Mouse (Mus musculus): ENCODE measurements around the gene Fam47e. TPM values are rescaled to one million over a fixed set of nuclear protein-coding genes. Genes with fewer than 3 reads are reported as not detected.
"Not testable (repeated sequence)": the region's sequence is repeated elsewhere in the genome, so short reads cannot be mapped to it uniquely, and the experiment has no call there.

The Fam47e gene
- polyA plus RNA-seq, 1 experiment from 2014 or later, result 9.8 TPM

DNA sequence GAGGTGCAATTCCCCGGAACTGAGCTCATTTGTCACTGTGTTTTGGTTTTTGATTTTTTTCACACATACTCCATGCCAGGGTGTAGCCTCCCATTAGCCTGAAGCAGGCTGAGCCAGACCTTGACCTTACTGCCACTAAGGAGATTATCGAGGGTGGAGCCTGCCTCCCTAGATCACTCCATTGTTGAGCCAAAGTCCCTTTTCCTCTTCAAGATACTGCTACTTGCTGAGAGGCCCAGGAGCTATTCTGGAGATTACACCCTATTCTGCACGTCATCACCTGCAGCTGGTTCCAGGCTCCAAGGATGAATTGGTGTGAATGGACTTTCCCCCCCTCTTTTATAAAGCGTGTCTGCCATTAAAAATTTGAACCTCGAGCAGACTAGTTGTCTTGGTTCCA, 42.8 kb upstream of the Fam47e start:
- no peak for ATAC-seq
- 79% methylated on average over 5 of the region's 5 CpGs for WGBS (ENCODE audit: insufficient replicate concordance)

DNA sequence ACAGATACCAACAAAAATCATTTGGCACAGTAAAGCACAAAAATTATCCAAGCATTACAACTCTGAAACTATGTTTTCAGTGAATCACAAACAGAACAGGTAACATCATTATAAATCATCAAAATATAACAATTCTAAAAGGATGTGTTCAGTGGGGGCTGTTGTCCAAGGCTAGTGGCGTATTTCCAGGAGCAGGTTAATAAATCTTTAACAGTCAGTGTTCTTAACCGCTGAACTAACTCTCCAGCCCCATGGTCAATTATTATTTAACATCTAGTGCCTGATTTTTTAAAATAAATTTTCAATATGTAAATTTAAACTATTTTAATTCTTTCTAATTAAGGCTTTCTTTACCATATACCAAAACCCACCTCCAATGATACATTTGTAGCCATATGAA, 33.7 kb upstream of the Fam47e start:
- not testable (repeated sequence) for DNase-seq; H3K27ac ChIP-seq (ENCODE audit: low read depth); H3K4me2 ChIP-seq (ENCODE audit: low read depth, low read length); H3K9me3 ChIP-seq (ENCODE audit: low read length); H3K27me3 ChIP-seq (ENCODE audit: insufficient read depth, low read length); H3K4me3 ChIP-seq (ENCODE audit: low read depth, low read length); H3K36me3 ChIP-seq (replicated peaks; ENCODE audit: insufficient read depth, low read length); ATAC-seq; H3K4me1 ChIP-seq (ENCODE audit: insufficient read depth); H3K9ac ChIP-seq (replicated peaks)
- 53% methylated on average over 2 of the region's 2 CpGs for WGBS (ENCODE audit: insufficient replicate concordance)

More for the DNA sequence above, 42.8 kb upstream of the Fam47e start:
- no peak for TF ChIP-seq EP300 (IDR thresholded peaks at IDR 0.05; ENCODE audit: low read depth)
- no peak for TF ChIP-seq CTCF (IDR thresholded peaks at IDR 0.05; ENCODE audit: low read depth)
- Histone ChIP-seq H3K4me2 (ENCODE audit: low read depth, low read length) (no peak overlapping the region), H3K4me3 (ENCODE audit: low read depth, low read length) (no peak overlapping the region), H3K9me3 (ENCODE audit: low read length) (no peaks in the 10 kb centered on the region), H3K27ac (ENCODE audit: low read depth) (no peak overlapping the region), H3K27me3 (ENCODE audit: insufficient read depth, low read length) (no peaks in the 10 kb centered on the region), H3K4me1 (ENCODE audit: insufficient read depth) (peaks cover 6% of the 10 kb centered on the region; the same call in 1 of the 2 replicates), H3K9ac (replicated peaks) (no peak overlapping the region), H3K36me3 (replicated peaks; ENCODE audit: insufficient read depth, low read length) (no peaks in the 10 kb centered on the region)
- no peak for DNase-seq

DNA sequence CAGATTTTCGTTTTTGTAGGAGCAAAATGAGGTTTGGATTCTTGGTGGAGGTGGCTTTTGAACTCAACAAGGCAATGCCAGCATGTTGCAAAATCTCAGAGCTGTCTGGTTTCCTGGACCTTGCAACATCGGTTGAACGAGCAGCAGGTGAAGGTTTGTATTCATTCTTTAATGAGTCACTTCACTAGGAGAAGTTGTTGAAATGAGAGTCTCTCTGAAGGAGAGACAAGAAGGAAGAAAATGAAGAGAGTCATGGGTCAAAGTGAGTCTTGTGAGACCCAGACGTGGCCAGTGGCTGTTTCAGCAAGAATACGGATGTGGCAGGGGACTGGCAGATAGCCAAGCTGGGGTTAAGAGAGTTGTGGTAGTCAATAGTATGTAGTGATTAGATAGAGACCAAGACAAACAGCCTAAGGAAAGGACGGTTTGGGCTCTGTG, 30.0 kb upstream of the Fam47e start:
- H3K36me3 ChIP-seq (replicated peaks; ENCODE audit: insufficient read depth, low read length), result no peaks in the 10 kb centered on the region
- peaks cover 4% of the 10 kb centered on the region; the same call in 1 of the 2 replicates for H3K4me1 ChIP-seq (ENCODE audit: insufficient read depth)
- DNase-seq, result peak; percentile 62
- peak overlapping the region; percentile 16; the same call in 1 of the 2 replicates for H3K4me3 ChIP-seq (ENCODE audit: low read depth, low read length)
- H3K27ac ChIP-seq (ENCODE audit: low read depth), result peak overlapping the region; percentile 78
- TF ChIP-seq EP300 (IDR thresholded peaks at IDR 0.05; ENCODE audit: low read depth), result 0 out of 2 replicates have a peak, but pooled peaks have one; percentile 19
- no peak for TF ChIP-seq CTCF (IDR thresholded peaks at IDR 0.05; ENCODE audit: low read depth)
- no peak overlapping the region; the same call in 1 of the 2 replicates for H3K9ac ChIP-seq (replicated peaks)
- 23% methylated on average over 6 of the region's 6 CpGs for WGBS (ENCODE audit: insufficient replicate concordance)
- H3K27me3 ChIP-seq (ENCODE audit: insufficient read depth, low read length), result no peaks in the 10 kb centered on the region
- ATAC-seq, result peak; percentile 90
- no peaks in the 10 kb centered on the region for H3K9me3 ChIP-seq (ENCODE audit: low read length)
- peak overlapping the region; percentile 48 for H3K4me2 ChIP-seq (ENCODE audit: low read depth, low read length)

DNA sequence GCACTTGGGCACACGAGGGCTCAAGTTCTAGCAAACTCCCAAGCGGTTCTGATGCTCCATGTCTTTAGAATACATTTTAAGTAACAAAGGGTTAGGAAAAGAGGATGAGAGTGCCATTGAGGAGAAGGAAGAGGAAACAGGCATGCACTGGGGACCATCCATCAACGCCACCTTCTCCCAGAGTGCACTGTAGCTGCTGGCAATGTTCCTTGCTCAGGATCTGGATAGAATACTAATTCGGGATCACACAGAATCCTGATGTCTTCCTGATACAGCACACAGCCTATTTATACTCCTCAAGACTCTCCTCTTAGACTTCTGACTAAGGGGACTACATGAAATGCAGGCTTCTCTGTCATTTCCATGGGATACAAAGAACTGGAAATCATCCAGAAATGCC, 15.2 kb upstream of the Fam47e start:
- no peaks in the 10 kb centered on the region for H3K9me3 ChIP-seq (ENCODE audit: low read length)
- no peaks in the 10 kb centered on the region for H3K4me1 ChIP-seq (ENCODE audit: insufficient read depth)
- no peak for TF ChIP-seq EP300 (IDR thresholded peaks at IDR 0.05; ENCODE audit: low read depth)
- TF ChIP-seq CTCF (IDR thresholded peaks at IDR 0.05; ENCODE audit: low read depth), result no peak
- H3K9ac ChIP-seq (replicated peaks), result no peak overlapping the region
- no peak overlapping the region for H3K4me2 ChIP-seq (ENCODE audit: low read depth, low read length)
- DNase-seq (no peak), ATAC-seq (no peak)
- 65% methylated on average over 4 of the region's 4 CpGs for WGBS (ENCODE audit: insufficient replicate concordance)
- H3K27me3 ChIP-seq (ENCODE audit: insufficient read depth, low read length), result no peaks in the 10 kb centered on the region
- H3K4me3 ChIP-seq (ENCODE audit: low read depth, low read length), result no peak overlapping the region
- H3K36me3 ChIP-seq (replicated peaks; ENCODE audit: insufficient read depth, low read length), result no peaks in the 10 kb centered on the region
- H3K27ac ChIP-seq (ENCODE audit: low read depth), result no peak overlapping the region

DNA sequence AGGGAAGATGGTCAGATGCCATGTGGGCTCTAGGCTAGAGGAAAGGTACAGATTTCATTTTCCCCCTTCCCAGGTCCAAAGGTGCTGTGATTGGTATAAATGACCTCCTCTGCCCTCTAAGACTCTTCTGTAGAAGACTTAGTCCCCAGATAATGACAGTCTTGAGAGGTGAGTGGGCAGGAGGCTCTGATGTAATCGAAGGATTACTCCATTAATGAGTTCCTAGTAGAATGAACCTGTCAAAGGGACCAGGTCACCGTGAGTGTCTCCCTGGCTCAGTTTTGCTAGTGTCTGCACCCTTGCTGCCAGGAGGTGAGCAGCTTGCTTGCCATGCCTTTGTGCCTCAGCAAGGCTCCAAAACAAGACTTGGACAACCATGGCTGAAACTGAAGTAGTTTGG, 2.3 kb upstream of the Fam47e start:
- WGBS (ENCODE audit: insufficient replicate concordance), result 73% methylated on average over 2 of the region's 2 CpGs
- H3K27me3 ChIP-seq (ENCODE audit: insufficient read depth, low read length), result no peaks in the 10 kb centered on the region
- H3K9me3 ChIP-seq (ENCODE audit: low read length), result peaks cover 3% of the 10 kb centered on the region; the same call in 1 of the 2 replicates
- H3K36me3 ChIP-seq (replicated peaks; ENCODE audit: insufficient read depth, low read length), result no peaks in the 10 kb centered on the region
- no peak overlapping the region for H3K27ac ChIP-seq (ENCODE audit: low read depth)
- DNase-seq (no peak), ATAC-seq (no peak)
- TF ChIP-seq EP300 (IDR thresholded peaks at IDR 0.05; ENCODE audit: low read depth) (no peak), CTCF (IDR thresholded peaks at IDR 0.05; ENCODE audit: low read depth) (no peak)
- H3K4me2 ChIP-seq (ENCODE audit: low read depth, low read length), result no peak overlapping the region
- no peak overlapping the region for H3K9ac ChIP-seq (replicated peaks)
- H3K4me1 ChIP-seq (ENCODE audit: insufficient read depth), result no peaks in the 10 kb centered on the region
- H3K4me3 ChIP-seq (ENCODE audit: low read depth, low read length), result no peak overlapping the region

DNA sequence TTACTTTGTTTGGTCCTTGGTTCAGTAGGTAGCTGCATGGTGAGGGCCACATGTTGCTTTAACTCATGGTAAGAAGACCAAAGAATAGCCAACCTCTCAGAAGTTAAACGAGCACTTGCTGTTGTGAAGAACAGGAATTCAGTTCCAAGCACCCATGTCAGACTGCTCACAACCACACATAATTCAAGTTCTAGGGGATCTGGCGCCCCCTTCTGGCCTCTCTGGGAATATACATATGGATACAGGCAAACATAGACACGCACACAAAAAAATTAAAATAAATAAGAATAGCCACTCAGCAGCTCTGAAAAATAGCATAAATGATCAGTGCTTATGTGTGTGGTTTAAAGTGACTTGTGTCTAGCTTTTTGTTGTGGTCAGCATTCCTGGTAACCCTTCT, 930 bp upstream of the Fam47e start:
- H3K9me3 ChIP-seq (ENCODE audit: low read length), result peaks cover 3% of the 10 kb centered on the region; the same call in 1 of the 2 replicates
- no peak overlapping the region for H3K4me3 ChIP-seq (ENCODE audit: low read depth, low read length)
- H3K27ac ChIP-seq (ENCODE audit: low read depth), result no peak overlapping the region
- 61% methylated on average over 3 of the region's 3 CpGs for WGBS (ENCODE audit: insufficient replicate concordance)
- no peaks in the 10 kb centered on the region for H3K4me1 ChIP-seq (ENCODE audit: insufficient read depth)
- H3K36me3 ChIP-seq (replicated peaks; ENCODE audit: insufficient read depth, low read length), result no peaks in the 10 kb centered on the region
- no peak overlapping the region for H3K9ac ChIP-seq (replicated peaks)
- no peaks in the 10 kb centered on the region for H3K27me3 ChIP-seq (ENCODE audit: insufficient read depth, low read length)
- ATAC-seq (no peak), DNase-seq (peak; percentile 28)
- H3K4me2 ChIP-seq (ENCODE audit: low read depth, low read length), result no peak overlapping the region
- TF ChIP-seq EP300 (IDR thresholded peaks at IDR 0.05; ENCODE audit: low read depth) (no peak), CTCF (IDR thresholded peaks at IDR 0.05; ENCODE audit: low read depth) (peak; percentile 56)

DNA sequence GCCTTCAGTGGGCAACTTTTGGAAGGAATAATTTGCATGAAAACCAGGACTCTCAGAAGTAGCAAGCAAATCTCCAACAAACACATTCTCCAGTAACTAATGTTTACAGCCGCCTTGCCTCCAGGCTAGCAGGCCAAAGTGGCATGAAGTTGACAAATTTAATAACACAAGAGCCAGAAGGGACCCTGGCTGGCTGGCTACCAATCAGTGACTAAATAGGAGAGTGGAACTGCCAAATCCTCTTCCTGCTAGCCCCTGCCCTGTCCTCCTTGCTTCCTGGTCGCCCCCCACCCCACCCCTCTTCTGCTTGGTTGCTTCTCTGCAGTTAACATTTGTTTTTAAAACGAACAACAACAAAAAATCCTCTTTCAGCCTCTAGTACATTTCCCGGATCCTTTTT, 426 bp upstream of the Fam47e start:
- H3K9ac ChIP-seq (replicated peaks), result no peak overlapping the region
- 80% methylated on average over 4 of the region's 4 CpGs for WGBS (ENCODE audit: insufficient replicate concordance)
- H3K27me3 ChIP-seq (ENCODE audit: insufficient read depth, low read length), result no peaks in the 10 kb centered on the region
- no peak for ATAC-seq
- no peak overlapping the region for H3K4me3 ChIP-seq (ENCODE audit: low read depth, low read length)
- H3K4me1 ChIP-seq (ENCODE audit: insufficient read depth), result no peaks in the 10 kb centered on the region
- H3K27ac ChIP-seq (ENCODE audit: low read depth), result no peak overlapping the region
- TF ChIP-seq CTCF (IDR thresholded peaks at IDR 0.05; ENCODE audit: low read depth) (no peak), EP300 (IDR thresholded peaks at IDR 0.05; ENCODE audit: low read depth) (no peak)
- peaks cover 3% of the 10 kb centered on the region; the same call in 1 of the 2 replicates for H3K9me3 ChIP-seq (ENCODE audit: low read length)
- no peak overlapping the region for H3K4me2 ChIP-seq (ENCODE audit: low read depth, low read length)
- no peaks in the 10 kb centered on the region for H3K36me3 ChIP-seq (replicated peaks; ENCODE audit: insufficient read depth, low read length)
- DNase-seq, result no peak
